Mouse (Mus musculus): Measurements from ENCODE around the gene Astn1.

Gene Astn1

DNA sequence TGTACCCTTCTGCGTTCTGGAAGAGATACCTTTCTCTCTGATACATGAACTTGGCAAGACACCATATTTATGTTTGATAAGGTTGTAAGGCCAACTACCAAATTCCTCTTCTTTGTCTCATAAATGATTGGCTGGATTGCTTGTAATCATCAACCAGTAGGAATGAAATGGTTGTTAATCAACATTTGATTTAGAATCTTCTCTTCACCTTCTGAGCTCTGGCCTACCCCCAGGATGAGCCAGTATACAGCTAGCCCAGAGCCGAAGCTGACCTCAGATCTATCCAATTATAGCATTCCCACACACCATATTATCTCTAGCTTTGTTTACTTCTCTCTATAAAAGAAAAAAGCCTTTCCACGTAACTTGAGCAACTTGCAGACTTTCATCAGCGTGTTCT is 270.9 kb downstream of the Astn1 start:
- DNase-seq (ENCODE audit: low read depth) = no peak

DNA sequence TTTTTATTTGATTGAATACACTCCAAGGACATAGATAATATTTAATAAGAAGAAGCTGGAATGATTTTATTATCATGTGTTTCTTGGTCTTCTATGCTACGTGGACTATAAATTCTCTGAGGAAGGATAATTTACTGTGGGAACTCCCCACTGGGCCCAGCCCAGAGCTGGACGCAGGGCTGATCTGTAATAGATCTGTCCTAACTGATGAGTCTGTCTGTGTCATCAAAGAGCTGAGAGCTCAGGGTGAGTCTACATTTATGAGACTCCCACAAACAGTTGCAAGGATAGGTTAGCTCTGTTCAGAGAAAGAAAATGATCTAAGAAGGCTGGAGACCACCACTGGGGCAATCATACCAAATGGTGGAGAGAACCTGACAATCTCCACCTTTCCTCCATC is 271.4 kb downstream of the Astn1 start:
- no peak for DNase-seq (ENCODE audit: low read depth)

DNA sequence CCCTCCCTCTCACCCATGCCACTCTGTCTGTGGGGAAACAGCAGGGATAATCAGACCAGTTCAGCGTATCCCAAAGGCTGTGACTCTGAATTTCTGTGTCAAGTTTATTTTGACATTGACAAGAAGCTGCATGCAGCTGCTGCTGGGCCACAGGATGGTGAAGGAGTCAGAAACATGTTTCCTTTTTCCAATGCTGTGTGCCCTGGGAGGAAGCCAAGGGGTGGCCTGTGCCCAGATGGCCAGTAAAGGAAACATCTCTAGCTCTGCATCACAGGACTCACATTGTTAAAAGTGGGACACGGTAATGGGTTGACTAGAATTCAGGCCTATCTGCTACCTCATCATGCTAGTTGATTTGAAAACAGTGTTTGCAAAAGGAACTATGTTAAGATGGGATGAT is 279.2 kb downstream of the Astn1 start:
- DNase-seq (ENCODE audit: low read depth) = no peak

DNA sequence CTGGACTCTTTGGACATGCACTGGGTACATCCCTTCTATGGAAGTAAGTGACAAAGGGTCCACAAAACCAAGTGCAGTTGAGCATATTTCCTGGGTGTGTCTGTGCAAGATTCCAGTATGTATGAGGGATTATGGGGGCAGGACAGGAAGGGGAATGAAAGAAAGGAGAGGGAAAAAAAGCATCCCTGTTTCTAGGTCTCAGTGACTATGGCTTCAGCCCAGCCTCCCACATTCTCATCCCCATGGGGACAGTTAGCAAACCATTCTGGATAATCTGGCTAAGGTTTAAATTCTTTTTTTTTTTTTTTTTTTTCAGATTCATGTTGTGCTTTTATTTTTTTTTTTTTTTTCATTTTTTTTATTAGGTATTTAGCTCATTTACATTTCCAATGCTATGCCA is 280.2 kb downstream of the Astn1 start:
- no peak for DNase-seq (ENCODE audit: low read depth)

DNA sequence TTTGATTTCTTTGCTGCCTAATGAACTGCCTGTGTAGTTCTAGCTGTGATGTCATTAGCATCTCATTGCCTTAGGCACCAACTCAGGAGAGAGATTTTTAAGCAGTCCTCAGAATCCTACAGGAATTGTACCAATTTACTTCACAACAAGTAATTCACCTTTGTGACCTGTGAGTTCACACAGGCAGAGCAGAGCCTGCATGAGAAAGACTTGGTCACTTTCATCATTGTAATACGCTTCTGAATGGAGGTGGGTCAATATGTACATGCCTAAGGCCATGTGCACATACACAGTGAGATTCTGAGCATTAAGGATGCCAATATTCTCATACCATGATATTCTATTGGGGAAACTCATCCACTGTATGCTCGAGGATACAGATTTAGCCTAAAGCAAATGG is 290.7 kb downstream of the Astn1 start:
- DNase-seq (ENCODE audit: low read depth) = no peak

DNA sequence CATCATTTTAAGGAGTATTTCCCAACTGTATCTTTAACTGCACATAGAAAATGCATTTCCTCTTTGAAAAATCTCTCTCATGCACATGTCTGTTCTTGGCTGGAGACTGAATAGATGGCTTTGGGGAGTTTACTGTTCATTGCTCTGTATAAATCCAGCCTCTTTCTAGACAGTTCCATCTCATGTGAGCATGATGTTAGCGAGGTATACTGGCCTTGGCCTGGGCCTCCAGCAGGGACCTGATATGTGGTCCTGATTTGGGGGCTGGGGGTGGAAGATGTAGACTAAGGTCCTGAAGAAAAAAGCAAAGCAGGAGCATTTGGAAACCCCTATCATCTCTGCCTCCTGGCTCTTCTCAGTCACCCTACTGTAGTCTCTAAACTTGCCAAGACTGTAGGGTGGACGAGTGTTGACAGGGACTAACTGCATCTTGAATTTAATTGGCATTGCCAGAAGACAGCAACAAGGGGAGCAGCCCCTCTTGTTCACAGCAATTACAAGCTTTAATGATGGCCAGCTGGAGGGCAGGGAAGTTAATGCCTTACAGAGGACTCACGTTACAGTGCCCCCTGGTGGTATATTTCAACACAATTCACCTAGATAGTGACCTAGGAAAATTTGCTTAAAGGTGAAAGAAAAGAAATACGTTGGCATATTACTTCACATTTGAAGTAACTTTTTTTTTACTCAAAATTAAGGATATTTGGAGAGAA is 291.9 kb downstream of the Astn1 start:
- DNase-seq (ENCODE audit: low read depth) = peak; percentile 56

DNA sequence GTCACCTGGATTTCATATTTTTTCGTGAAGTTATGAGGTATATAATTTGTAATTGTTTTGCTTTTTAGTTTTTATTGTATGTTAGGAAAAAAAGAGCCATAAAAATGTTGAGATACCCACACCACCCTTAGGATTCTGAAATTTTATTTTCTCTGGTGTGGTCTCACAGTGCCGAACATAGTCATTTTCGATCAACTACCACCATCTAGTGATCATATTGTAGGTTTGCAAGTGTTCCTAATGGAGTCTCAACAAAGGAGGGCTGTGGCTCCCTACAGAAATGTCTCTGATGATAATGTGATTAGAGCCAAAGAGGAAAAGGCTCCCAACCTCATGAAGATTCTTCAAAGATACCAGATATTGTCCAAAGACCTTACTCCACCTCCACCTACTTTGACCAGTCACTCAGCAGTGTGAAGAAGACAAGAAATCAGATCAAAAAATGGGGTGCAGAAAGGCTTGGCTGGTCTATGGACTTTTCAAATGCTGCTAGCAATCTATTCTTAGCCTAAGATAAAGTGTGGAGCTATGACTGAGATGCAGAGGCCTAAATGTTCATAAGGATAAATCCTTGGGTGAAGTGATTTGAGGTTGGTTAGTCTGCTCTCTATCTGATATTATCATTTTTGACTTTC is 292.6 kb downstream of the Astn1 start:
- DNase-seq (ENCODE audit: low read depth) = peak; percentile 43

DNA sequence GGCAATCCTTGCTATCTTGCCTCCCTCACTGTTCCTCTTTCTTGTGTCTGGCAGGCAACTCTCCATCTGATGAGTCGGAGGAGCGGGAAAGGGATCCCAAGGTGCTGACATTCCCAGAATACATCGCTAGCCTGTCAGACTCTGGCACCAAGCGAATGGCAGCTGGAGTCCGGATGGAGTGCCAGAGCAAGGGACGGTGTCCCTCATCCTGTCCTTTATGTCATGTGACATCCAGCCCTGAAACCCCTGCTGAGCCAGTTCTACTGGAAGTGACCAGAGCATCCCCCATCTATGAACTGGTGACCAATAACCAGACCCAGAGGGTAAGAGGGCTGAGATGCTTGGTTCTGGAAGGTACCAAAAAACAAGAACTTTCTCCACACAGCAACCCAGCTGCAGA is 294.9 kb downstream of the Astn1 start:
- no peak for DNase-seq (ENCODE audit: low read depth)

DNA sequence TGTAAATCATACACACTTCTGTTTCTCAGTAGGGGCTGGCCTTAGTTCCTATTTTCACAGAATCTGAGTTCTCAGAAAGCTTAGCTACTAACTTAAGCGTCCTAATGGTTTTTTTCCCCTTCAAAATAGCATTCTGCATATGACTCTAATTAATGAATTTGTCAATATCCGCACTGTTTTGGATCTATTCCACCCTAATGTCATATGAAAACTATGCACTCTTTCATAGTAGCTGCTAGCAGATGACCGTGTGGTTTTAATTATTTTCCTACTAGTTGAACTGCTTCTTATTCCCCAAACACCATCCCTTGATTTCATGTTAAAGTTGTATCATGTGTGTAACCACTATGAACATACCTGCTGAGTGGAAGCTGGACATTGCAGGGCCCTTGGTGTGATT is 303.9 kb downstream of the Astn1 start:
- no peak for DNase-seq (ENCODE audit: low read depth)

DNA sequence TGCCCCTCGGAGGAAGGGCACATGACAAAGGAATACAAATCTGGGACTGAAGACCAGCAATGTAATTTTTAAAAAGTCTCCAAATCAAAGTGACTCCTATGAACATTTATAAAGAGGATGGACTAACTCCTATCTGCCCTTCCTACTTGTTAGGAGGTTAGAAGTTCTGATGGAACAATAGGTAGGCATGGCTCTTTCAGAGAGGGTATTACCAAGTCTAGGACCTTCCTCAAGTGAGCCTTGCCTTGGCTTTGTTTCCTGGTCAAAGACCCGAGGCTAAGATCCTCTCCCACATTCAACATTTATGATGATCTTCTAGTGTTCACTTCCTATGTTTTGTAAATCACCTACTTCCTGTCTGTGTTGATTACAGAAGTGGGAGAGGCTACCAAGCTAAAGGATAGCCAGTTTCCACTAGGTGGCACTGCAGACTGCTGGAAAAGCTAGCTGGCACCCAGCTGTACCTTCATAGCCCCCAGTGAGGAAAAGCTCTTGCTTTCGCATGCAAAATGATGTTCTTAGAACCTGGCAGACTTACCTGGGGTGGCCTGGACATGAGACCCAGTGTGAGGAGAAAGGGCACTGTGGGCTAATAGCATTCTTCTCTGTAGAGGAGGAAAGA is 308.0 kb downstream of the Astn1 start:
- peak; percentile 60 for DNase-seq (ENCODE audit: low read depth)

DNA sequence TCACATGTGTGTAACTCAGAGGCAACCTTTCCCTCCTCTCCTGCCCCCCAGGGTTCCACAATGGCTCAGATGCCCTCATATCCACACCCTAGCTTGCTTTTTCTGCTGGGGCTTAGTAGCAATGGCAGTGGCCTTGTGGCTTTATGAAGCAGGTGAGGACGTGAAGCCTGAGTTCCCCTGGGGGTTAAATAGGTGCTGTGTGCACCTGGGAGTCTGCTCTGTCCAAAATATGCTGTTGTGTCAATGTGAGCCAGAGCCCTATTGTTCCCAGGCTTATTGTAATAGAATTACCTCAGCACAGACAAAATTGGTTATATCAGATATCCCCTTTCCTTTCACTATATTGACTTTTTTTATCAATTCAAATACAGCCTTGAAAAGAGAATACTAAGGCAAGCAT is 325.7 kb downstream of the Astn1 start:
- no peak for DNase-seq (ENCODE audit: low read depth)

DNA sequence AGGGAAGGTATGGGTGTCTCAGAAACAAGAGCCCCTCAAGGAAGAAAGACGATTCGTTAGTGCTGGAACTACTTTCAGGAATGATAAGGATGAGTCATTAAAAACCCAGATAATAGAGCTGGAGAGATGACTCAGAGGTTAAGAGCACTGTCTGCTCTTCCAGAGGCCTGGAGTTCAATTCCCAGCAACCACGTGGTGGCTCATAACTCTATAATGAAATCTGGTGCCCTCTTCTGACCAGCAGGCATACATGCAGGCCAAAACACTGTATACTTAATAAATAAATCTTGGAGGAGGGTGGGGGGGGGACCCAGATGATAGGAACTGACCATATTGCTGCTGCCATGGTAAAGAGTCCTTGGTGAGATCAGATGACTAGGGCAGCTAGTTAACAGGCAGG is 335.4 kb downstream of the Astn1 start:
- DNase-seq (ENCODE audit: low read depth) = peak; percentile 7

DNA sequence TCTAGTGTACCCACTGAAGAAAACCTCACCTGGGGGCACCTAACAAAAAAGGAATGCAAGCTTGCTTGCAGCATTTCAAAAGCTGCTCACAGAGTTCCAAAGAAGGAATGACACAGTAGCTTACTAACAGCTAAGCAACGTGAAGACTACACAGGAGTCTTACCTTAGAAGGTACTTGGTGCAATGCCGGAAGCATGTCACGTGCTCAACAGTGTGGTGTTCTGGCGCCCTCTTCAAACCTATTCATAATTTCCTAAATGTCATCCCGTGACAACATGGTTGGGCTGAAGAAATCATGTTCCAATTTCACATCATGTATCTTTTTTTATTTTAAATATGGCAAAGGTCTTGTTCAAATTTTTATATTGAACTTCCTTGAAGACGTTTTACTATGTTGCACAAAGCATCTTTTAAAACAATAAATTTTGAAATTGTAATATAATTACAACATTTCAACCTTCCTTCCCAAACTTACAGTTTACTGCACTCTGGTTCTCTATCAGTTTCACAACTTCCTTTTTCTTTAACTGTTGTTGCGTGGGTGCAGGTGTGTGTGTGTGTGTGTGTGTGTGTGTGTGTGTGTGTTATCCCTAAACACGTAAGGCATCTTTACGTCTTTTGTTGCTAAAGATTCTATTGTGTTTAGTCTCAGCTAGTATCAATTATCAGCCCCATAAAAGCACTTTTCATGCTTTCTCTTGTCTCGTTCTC is 335.9 kb downstream of the Astn1 start:
- DNase-seq (ENCODE audit: low read depth) = no peak

DNA sequence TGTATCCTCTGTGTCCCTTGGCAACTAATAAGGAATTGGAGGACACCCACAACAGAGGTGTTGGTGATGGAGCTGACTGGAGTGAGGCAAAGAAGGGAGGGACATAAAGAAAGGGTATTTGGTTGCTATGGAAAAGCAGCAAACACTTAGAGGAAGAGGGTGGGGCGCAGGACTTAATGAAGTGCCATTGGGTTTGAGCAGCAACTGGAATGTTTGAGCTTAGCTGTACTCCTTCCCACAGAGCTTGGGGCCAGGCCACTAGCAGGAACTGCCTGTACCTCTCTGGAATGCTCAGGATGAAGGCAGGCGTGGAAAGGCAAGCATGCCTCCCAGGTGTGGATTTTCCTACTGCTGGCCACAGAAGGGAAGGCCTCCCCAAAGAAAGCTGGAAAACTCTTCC is 337.2 kb downstream of the Astn1 start:
- no peak for DNase-seq (ENCODE audit: low read depth)

DNA sequence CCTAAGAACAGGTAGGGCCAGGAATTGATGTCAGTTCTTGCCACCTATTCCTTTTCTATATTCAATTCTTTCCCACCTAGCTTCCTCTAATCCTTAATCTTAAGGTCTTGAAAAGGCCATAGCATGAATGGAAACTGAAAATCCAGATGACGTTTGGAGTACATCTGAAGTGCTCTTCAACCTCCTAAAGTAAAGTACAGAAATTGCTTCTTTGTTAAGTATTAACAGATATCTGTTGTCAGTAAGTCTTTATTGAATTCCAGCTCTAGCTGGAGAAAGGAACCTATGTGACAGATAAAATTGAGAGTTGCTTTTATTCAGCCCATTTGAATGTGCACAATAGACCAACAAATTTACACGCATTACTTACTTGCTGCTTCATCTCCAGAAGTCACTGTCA is 338.1 kb downstream of the Astn1 start:
- no peak for DNase-seq (ENCODE audit: low read depth)

DNA sequence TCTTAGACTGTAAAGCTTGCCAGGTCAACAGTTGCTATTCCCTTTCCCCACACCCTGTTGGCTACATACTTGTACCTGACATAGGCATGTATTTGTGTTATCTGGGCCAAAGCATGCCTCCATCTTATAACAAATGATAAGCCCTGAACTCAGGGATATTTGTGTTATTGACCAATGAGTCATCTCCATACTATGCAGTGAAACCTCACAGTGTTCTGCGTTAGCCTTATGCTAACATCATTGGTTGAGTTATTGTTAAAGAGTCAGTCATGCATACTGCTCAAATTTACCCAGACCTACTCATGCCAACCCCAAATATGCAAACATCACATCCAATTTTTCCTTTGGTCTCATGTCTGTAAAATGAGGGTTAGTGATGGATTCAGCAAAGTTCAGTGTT is 339.3 kb downstream of the Astn1 start:
- DNase-seq (ENCODE audit: low read depth) = no peak

DNA sequence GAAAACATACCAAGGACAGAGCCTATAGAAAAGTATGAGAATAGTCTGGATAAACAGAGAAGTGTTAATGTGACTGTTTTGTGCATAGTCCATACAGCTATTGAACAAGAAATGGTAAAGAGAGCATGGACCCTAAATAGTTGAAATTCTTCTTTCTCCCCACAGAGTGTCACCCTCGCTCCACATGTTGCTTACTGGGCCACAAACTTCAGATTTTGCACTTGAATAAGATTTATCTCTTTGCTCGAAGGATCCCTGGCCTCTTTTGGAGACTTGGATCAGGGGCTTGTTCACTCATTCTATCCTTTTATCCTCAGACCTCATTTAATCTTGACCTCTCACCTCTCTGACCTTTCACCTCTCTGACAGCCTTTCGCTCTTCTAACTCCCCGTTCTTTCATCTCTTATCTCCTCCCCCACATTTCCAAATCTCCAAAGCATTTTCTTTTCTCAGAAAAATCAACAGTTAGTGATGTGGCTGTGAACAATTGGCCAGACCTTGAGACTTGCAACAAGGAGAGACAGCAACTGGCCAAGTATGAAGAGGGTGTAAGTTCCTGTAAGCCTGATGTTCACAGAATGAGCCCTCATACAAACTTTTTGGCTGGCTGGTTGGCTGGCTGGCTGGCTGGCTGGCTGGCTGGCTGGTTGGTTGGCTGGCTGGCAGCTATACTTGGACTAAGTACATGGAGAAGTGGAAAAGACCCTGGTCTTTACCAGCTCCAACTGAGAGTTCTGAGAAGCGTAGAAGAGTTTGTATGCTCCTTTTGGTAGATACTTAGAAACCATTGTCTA is 351.4 kb downstream of the Astn1 start:
- DNase-seq (ENCODE audit: low read depth) = peak; percentile 12

DNA sequence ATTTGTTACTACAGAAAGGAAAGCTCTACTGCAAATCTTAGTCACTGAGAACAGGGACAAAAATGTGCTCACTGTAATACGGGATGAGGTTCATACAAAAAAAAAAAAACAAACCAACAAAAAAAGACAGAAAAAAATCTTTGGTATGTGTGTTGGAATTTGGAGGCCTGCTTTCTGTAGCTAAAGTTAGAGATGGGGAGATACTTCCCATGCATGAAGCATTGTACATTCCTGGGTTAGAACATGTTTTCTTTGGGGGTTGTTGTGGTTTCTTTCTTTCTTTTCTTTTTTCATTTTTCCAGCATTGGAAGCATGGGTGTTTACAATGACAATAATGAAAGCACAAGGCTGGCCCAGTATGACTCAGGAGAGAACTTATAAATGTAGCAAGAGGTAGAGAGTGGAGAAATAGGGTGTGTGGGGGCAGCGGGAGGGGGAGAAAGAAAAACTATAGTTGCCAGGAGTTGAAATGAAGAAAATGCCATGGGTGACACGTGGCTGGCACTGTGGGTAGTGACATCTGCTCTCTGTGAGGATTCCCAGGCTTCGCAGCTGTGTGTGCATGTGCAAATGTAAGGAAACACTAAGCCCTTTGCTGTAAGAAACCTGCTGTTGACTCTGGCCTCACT is 370.9 kb downstream of the Astn1 start:
- DNase-seq (ENCODE audit: low read depth) = no peak

DNA sequence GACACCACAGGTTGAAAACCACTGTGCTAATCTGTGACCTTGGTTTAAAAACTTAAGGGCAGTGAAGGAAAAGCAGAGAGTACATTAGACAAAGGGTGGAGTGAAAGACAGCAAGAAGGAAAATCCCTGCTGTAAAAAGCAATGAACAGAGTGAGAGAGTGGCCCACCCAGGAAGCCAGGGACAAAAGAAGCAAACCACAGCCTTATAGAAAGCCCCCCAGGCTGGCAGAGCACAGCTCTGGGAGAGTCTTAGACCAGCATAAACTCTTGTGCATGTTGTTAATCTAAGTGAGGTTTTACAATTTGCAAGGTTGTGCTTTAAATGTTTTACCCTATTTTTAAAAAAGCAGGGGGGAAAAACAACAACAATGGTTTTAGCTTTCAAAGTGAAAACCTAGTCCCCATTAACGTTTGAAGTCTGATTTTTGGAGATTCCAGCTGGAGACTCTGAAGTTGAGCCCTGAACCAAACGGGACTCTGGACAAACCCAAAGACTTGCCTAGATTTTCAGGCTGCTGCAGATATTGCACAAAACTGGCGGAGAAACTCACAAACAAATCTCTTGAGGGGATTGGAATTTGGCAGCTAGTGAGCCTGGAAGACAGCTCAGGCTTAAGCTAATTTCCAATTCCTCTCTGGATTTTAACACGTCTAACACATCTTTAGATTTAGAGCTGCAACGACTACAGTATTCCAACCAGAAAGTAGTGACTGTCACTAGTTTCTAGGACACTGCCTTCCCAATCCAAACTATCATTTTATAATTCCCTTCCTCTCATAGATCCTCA is 377.3 kb downstream of the Astn1 start:
- DNase-seq (ENCODE audit: low read depth) = no peak

DNA sequence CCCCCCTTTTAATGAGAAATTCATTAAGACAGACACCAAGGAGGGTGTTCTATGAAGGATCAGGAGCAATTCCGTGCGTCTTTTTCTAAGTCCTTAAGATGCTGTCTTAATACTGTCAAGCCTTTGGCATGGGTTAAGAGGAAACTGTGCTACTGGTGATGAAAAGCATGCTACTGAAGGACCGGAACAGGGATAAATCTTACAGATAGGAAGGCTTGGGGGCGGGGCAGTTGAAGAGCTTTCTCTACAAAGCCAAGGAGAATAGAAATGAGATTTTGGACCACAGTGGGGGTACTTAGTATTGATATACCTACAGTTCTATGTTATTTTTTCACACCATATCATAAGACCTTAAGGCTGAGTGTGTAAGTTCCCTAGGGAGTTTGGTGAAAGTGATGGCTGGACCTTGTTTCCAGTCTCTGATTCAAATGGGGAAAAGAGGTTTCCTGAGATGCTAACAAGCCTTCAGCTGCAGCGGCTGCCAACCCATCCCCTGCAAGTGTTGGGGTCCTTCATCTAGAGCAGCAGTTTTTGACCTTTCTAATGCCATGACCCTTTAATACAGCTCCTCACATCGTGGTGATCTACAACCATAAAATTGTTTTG is 378.2 kb downstream of the Astn1 start:
- DNase-seq (ENCODE audit: low read depth) = no peak
